Mouse (Mus musculus) kidney, adult 2 months (tissue): Measurements from ENCODE around the gene C330007P06Rik.

Source experiments
- CTCF ChIP-seq: fragments of 200-500 bp; conservative IDR thresholded peaks from 2 replicates; pipeline ENCODE4 v1.5.1; 2011; ENCODE audit warnings: low read depth, mild to moderate bottlenecking, control low read depth, low read length, moderate library complexity, mixed read lengths; ENCODE audit not compliant: insufficient read depth, insufficient read length
- POLR2A ChIP-seq: fragments of 200-500 bp; IDR thresholded peaks from one replicate; pipeline ENCODE4 v1.6.1; 2011; ENCODE audit warnings: low read depth, low read length, control low read depth

DNA sequence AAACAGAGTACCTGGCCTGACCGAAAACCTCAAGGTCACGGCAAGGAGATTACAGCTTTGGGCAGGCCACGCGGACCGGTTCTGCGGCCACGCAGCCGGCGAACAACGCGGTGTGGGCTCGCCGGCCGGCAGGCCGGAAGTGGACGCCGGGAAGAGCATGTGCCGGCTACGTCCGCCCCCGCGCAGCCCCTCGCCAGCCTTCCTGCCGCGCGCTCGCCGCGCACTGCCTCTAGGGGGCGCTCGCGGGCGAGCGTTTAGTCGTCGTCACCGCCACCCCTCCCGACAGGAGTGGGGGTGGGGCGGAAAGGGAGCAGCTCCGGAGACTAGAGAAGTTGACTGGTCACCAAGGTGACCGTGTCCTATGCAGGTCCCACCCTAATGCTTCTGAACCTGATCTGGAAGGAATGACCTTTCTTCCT, 77.7 kb downstream of the C330007P06Rik start:
- TF ChIP-seq POLR2A (no peak), CTCF (peak; percentile 59)
